Mouse (Mus musculus) olfactory bulb, adult 2 months (tissue): Measurements from ENCODE around the gene Cyp11a1.

Experiments used
- CTCF ChIP-seq: fragments of 200-500 bp; IDR thresholded peaks from 2 replicates; pipeline ENCODE4 v1.5.1; 2012; ENCODE audit warnings: low read depth, mild to moderate bottlenecking, low read length, moderate library complexity; ENCODE audit not compliant: insufficient read depth
- POLR2A ChIP-seq: fragments of 200-500 bp; IDR thresholded peaks from 2 replicates; pipeline ENCODE4 v1.6.1; 2012; ENCODE audit warnings: mild to moderate bottlenecking, low read depth, low read length, moderate library complexity; ENCODE audit not compliant: insufficient read depth

DNA sequence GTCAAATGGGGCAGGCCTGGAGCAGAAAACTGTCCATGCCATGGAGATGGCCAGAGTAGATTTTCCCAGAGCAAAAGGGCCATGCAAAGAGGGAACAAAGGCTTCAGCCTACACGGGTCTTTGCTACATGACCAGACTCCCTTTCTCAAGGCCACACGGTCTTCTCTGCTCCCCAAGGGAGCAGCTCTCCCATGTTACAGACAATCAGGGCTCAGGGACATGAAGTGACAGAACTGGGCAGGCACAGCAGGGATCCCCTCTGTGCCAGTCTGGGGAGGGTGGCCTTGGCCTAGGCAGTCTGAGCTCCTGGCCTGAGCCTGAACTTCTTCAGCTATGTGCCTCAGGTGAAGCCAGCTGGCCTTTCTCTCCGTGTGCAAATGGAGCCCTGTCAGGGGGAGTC lies 47.3 kb downstream of the Cyp11a1 start:
- TF ChIP-seq POLR2A (no peak), CTCF (no peak)
